Mouse (Mus musculus): Measurements from ENCODE around the gene Gid8.

DNA sequence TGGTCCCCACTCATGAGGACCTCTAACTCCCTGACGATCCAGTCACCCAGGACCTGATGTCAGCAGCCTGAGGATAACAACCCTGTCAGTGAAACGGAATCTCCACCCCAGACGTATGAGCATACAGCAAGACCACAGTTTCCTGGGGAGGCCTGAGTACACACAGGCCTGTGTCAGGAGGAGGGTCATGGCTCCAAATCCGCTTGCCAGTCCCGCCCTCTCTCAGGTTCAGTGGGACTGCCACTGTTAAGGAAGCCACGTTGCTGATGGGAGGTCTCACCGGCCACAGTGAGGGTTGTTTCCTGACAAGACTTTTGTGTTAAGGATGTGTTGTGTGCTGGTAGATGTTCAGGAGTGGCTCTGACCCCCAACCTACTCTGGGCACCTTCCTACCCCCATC lies 31.5 kb downstream of the Gid8 start:
- TF ChIP-seq CTCF (IDR thresholded peaks at IDR 0.05; ENCODE audit: borderline replicate concordance, control insufficient read depth, extremely low read depth, insufficient read depth, low read length, poor library complexity) (no peak), POLR2A (IDR thresholded peaks at IDR 0.05; ENCODE audit: control insufficient read depth, extremely low read depth, insufficient read depth, low read length, poor library complexity) (no peak)
